Mouse (Mus musculus) heart, embryonic 12.5 days (tissue): ENCODE data around the gene Klhl41. TPM values are rescaled to one million over a fixed set of nuclear protein-coding genes. Genes with fewer than 3 reads are reported as not detected.

ENCODE experiments used
- ATAC-seq: fragments of 200-750 bp; cut with Nextera tagmentation; 2 replicates; pipeline ENCODE4 v1.8.0; 2017; ENCODE audit warnings: moderate TSS enrichment, moderate library complexity; ENCODE audit not compliant: insufficient number of reproducible peaks, low FRiP score
- H3K27ac ChIP-seq: fragments of 300-500 bp; sonication (generic); 2 replicates; pipeline ENCODE4 v1.5.1; 2016; ENCODE audit warnings: mild to moderate bottlenecking, moderate library complexity; ENCODE audit not compliant: poor library complexity, severe bottlenecking
- H3K27me3 ChIP-seq: fragments of 300-500 bp; sonication (generic); replicated peaks from 2 replicates; pipeline ENCODE4 v1.6.1; 2016; ENCODE audit warnings: mild to moderate bottlenecking, moderate library complexity
- H3K36me3 ChIP-seq: fragments of 300-500 bp; sonication (generic); 2 replicates; pipeline ENCODE4 v1.6.1; 2016; ENCODE audit warnings: mild to moderate bottlenecking, moderate library complexity
- H3K4me1 ChIP-seq: fragments of 300-500 bp; sonication (generic); replicated peaks from 2 replicates; pipeline ENCODE4 v1.6.1; 2016; ENCODE audit warnings: mild to moderate bottlenecking
- H3K4me2 ChIP-seq: fragments of 300-500 bp; sonication (generic); 2 replicates; pipeline ENCODE4 v1.6.1; 2016; ENCODE audit warnings: mild to moderate bottlenecking, moderate library complexity
- H3K4me3 ChIP-seq: fragments of 300-500 bp; sonication (generic); 2 replicates; pipeline ENCODE4 v1.5.1; 2016; ENCODE audit warnings: mild to moderate bottlenecking
- H3K9ac ChIP-seq: fragments of 300-500 bp; sonication (generic); 2 replicates; pipeline ENCODE4 v1.6.1; 2016; ENCODE audit warnings: mild to moderate bottlenecking, moderate library complexity
- H3K9me3 ChIP-seq: fragments of 300-500 bp; sonication (generic); replicated peaks from 2 replicates; pipeline ENCODE4 v1.6.1; 2016; ENCODE audit warnings: mild to moderate bottlenecking, moderate library complexity
- WGBS: fragments of 180-500 bp; shearing (Covaris S2); methylation state at CpG from one replicate; pipeline ENCODE4 v1.1.7; 2016; 5-methylcytosine and 5-hydroxymethylcytosine counted together
- polyA plus RNA-seq: library from polyadenylated mRNA; unstranded; fragments of >200 nt; fragmentation: Nextera tagmentation; extraction: Ambion mirVana; gene quantifications from 2 replicates; pipeline ENCODE4 v1.2.1, GENCODE M21; 2016

Gene Klhl41
- polyA plus RNA-seq, 1 experiment from 2014 or later = 16.6 TPM

- no peak overlapping the region for H3K9ac ChIP-seq
- H3K36me3 ChIP-seq = no peaks in the 10 kb centered on the region
- WGBS = 73% methylated on average over 3 of the region's 3 CpGs
- ATAC-seq = no peak
- no peak overlapping the region for H3K4me3 ChIP-seq
- H3K27ac ChIP-seq = no peak overlapping the region
- no peaks in the 10 kb centered on the region for H3K9me3 ChIP-seq
- no peak overlapping the region for H3K4me2 ChIP-seq
- no peaks in the 10 kb centered on the region for H3K4me1 ChIP-seq
- H3K27me3 ChIP-seq = no peaks in the 10 kb centered on the region; the same call in 1 of the 2 replicates
Measured at GRCm38 (mm10) chr2:69716483-69716882, 46.6 kb downstream of the Klhl41 start.

GRCm38 (mm10) chr2:69719121-69719520, 49.2 kb downstream of the Klhl41 start:
- no peak overlapping the region for H3K27ac ChIP-seq
- H3K36me3 ChIP-seq = no peaks in the 10 kb centered on the region
- H3K4me2 ChIP-seq = no peak overlapping the region
- no peaks in the 10 kb centered on the region for H3K9me3 ChIP-seq
- H3K27me3 ChIP-seq = no peaks in the 10 kb centered on the region; the same call in 1 of the 2 replicates
- H3K9ac ChIP-seq = no peak overlapping the region
- no peak for ATAC-seq
- 0 out of 2 replicates have a peak, but pooled peaks cover 2% of the 10 kb centered on the region for H3K4me1 ChIP-seq
- WGBS = 70% methylated on average over 1 of the region's 1 CpGs
- H3K4me3 ChIP-seq = no peak overlapping the region

GRCm38 (mm10) chr2:69722273-69722649, 52.3 kb downstream of the Klhl41 start, which contains the start of gene Ppig:
Ppig (plus strand) TSS chr2:69722545.
- peak; percentile 4; the same call in 1 of the 2 replicates for ATAC-seq
- peak within 1 kb of the TSS; percentile 77 for H3K4me2 ChIP-seq
- H3K27me3 ChIP-seq = no peaks in the 10 kb centered on the region; the same call in 1 of the 2 replicates
- no peaks in the 10 kb centered on the region for H3K9me3 ChIP-seq
- H3K36me3 ChIP-seq = no peaks in the 10 kb centered on the region
- WGBS = 4% methylated on average over 12 of the region's 12 CpGs
- H3K4me1 ChIP-seq = peaks cover 7% of the 10 kb centered on the region; the same call in 1 of the 2 replicates
- peak within 1 kb of the TSS; percentile 98 for H3K4me3 ChIP-seq
- peak within 1 kb of the TSS; percentile 98 for H3K9ac ChIP-seq
- H3K27ac ChIP-seq = peak within 1 kb of the TSS; percentile 87

- H3K4me2 ChIP-seq = peak overlapping the region; percentile 77
- peak overlapping the region; percentile 98 for H3K4me3 ChIP-seq
- peak; percentile 95 for ATAC-seq
- peaks cover 7% of the 10 kb centered on the region; the same call in 1 of the 2 replicates for H3K4me1 ChIP-seq
- H3K27me3 ChIP-seq = no peaks in the 10 kb centered on the region; the same call in 1 of the 2 replicates
- no peaks in the 10 kb centered on the region for H3K36me3 ChIP-seq
- under 1% methylated on average over 87 of the region's 91 CpGs for WGBS
- no peaks in the 10 kb centered on the region for H3K9me3 ChIP-seq
- peak overlapping the region; percentile 87 for H3K27ac ChIP-seq
- H3K9ac ChIP-seq = peak overlapping the region; percentile 98
Measured at GRCm38 (mm10) chr2:69722650-69723518, 53.0 kb downstream of the Klhl41 start.

GRCm38 (mm10) chr2:69723519-69723825, 53.6 kb downstream of the Klhl41 start:
- peak overlapping the region; percentile 87 for H3K27ac ChIP-seq
- H3K36me3 ChIP-seq = no peaks in the 10 kb centered on the region
- H3K4me3 ChIP-seq = peak overlapping the region; percentile 98
- WGBS = under 1% methylated on average over 13 of the region's 13 CpGs
- H3K4me1 ChIP-seq = peaks cover 7% of the 10 kb centered on the region; the same call in 1 of the 2 replicates
- no peaks in the 10 kb centered on the region; the same call in 1 of the 2 replicates for H3K27me3 ChIP-seq
- H3K9me3 ChIP-seq = no peaks in the 10 kb centered on the region
- H3K4me2 ChIP-seq = peak overlapping the region; percentile 77
- no peak; the same call in 1 of the 2 replicates for ATAC-seq
- H3K9ac ChIP-seq = peak overlapping the region; percentile 98

Other genes with a start within 250 kb of the Klhl41 start
- 0.74 and 0.78 TPM in 2 replicates for gene Lrp2, start 84.1 kb upstream of the Klhl41 start, polyA plus RNA-seq
- gene Bbs5, start 22.9 kb upstream of the Klhl41 start, polyA plus RNA-seq = 13.1 and 16.8 TPM in 2 replicates
- gene Fastkd1, start 43.4 kb downstream of the Klhl41 start, polyA plus RNA-seq = 22.4 and 22.8 TPM in 2 replicates
- 115 and 120 TPM in 2 replicates for gene Ppig, start 52.4 kb downstream of the Klhl41 start, polyA plus RNA-seq
- gene Ccdc173, start 119.5 kb downstream of the Klhl41 start, polyA plus RNA-seq = 1.3 TPM in 2 replicates
- 17.6 and 18.3 TPM in 2 replicates for gene Phospho2, start 119.5 kb downstream of the Klhl41 start, polyA plus RNA-seq
- 58.9 and 64.1 TPM in 2 replicates for gene Klhl23, start 151.8 kb downstream of the Klhl41 start, polyA plus RNA-seq
- 233 and 248 TPM in 2 replicates for gene Ssb, start 191.4 kb downstream of the Klhl41 start, polyA plus RNA-seq
- gene Mettl5, start 215.5 kb downstream of the Klhl41 start, polyA plus RNA-seq = 33.6 and 37.1 TPM in 2 replicates
- 18.6 and 20.3 TPM in 2 replicates for gene Ubr3, start 227.1 kb downstream of the Klhl41 start, polyA plus RNA-seq